Mouse (Mus musculus) olfactory bulb, adult 2 months (tissue): ENCODE measurements at regions not wholly inside any gene's neighbourhood (a gene's known extent, or its start where the extent isn't known, plus 50 kb on each side); places are given as distances from the start of the nearest gene placed in this dataset.

Experiments
- CTCF ChIP-seq: fragments of 200-500 bp; IDR thresholded peaks from 2 replicates; pipeline ENCODE4 v1.5.1; 2012; ENCODE audit warnings: low read depth, mild to moderate bottlenecking, low read length, moderate library complexity; ENCODE audit not compliant: insufficient read depth
- POLR2A ChIP-seq: fragments of 200-500 bp; IDR thresholded peaks from 2 replicates; pipeline ENCODE4 v1.6.1; 2012; ENCODE audit warnings: mild to moderate bottlenecking, low read depth, low read length, moderate library complexity; ENCODE audit not compliant: insufficient read depth

GRCm38 (mm10) chr1:71824410-71824809 lies 171.4 kb upstream of the Fn1 start:
- TF ChIP-seq CTCF: no peak
- TF ChIP-seq POLR2A: no peak
